Mouse (Mus musculus): ENCODE results near the gene Vma21-ps. TPM values are rescaled to one million over a fixed set of nuclear protein-coding genes. Genes with fewer than 3 reads are reported as not detected.

Gene Vma21-ps
- polyA plus RNA-seq, 1 experiment from 2014 or later: 1.7 TPM

Other genes with a start within 250 kb of the Vma21-ps start
- 196 and 201 TPM in 2 replicates for gene Smc2, start 58.0 kb downstream of the Vma21-ps start, polyA plus RNA-seq (2015; fragmentation: Nextera tagmentation; extraction: Ambion mirVana)
- not detected in 2 replicates for gene Toporsl, start 99.0 kb upstream of the Vma21-ps start, polyA plus RNA-seq (2015; fragmentation: Nextera tagmentation; extraction: Ambion mirVana)